ENCODE assay signal across 8 mouse cellular contexts in genomic region chr11:53350291-53351223, GRCm38 (mm10). TPM values are rescaled to one million over a fixed set of nuclear protein-coding genes. Genes with fewer than 3 reads are reported as not detected.
DNase-seq lines count a peak whose midpoint lies in the region; ATAC-seq lines count a peak whose summit lies in the region.

Gene Aff4 (plus strand): TSS chr11:53350833.

- peak; percentile 76 for ATAC-seq in inflammation-experienced regulatory T-cells, adult 6 months
- ATAC-seq in megakaryocyte progenitor cell, adult 5-6 weeks (replicated peaks; ENCODE audit: poor library complexity), result peak; percentile 73

- intact Hi-C loops in gastrocnemius, postnatal 14 days (cut with DNase I; ENCODE audit: low total_unique reads), result no loop called here
- intact Hi-C loops in left cerebral cortex, postnatal 10 days (cut with DNase I), result loop anchor here (5.0 kb wide), 1 partner anchor 48 kb away; the partner anchor contains the start of gene Hspa4

- peak; percentile 94 to 96 for DNase-seq in adrenal gland, adult (ENCODE audit: inconsistent age in 2 of 2, low spot score in 1 of 2)
- peak; percentile 92 for DNase-seq in embryo, embryonic 10 days (ENCODE audit: low spot score)
- DNase-seq in gastrocnemius, postnatal 14 days, result peak; percentile 89
- peak; percentile 83 to 94 for DNase-seq in left cerebral cortex, postnatal 10 days (ENCODE audit: extremely low spot score in 1 of 2, low spot score in 2 of 2)
- peak; percentile 92 to 94 for DNase-seq in right cerebral cortex, postnatal 10 days (ENCODE audit: low spot score in 2 of 2)
- DNase-seq in urinary bladder, postnatal 14 days (ENCODE audit: low spot score), result peak; percentile 86

RNA-seq across cellular contexts. Expression of gene Aff4, which starts in this region (rescaled TPM):
- 10 to 100 TPM; 82.6 to 94.5 TPM for total RNA-seq in gastrocnemius, postnatal 14 days (2021)
- polyA plus RNA-seq in inflammation-experienced regulatory T-cells, adult 6 months (2017; shearing (Covaris generic)), result 10 to 100 TPM; 11.3 to 18.2 (median 14.1) TPM
- total RNA-seq in left cerebral cortex, postnatal 10 days (2021), result 100 to 1,000 TPM; 172 to 173 TPM
- 57.9 and 79.5 TPM in 2 replicates for total RNA-seq in megakaryocyte progenitor cell, adult 5-6 weeks (2015)
- total RNA-seq in megakaryocyte progenitor cell, adult 5-6 weeks (2017), result 42.2 and 49.6 TPM in 2 replicates

Comparison
In these comparisons a context has a peak if more than half of its experiments do, and no peak if none do; other contexts are left out.
1. Peak in every context shown above with its lines: DNase-seq and ATAC-seq.